Mouse (Mus musculus): ENCODE data around the gene Apoa1.

The Apoa1 gene

GRCm38 (mm10) chr9:46215338-46216322 lies 12.8 kb upstream of the Apoa1 start:
- in situ Hi-C loops (cut with MboI, MseI): no loop called here

- in situ Hi-C loops (cut with MboI, MseI): no loop called here
Measured at GRCm38 (mm10) chr9:46216744-46217470, 11.5 kb upstream of the Apoa1 start.

DNA sequence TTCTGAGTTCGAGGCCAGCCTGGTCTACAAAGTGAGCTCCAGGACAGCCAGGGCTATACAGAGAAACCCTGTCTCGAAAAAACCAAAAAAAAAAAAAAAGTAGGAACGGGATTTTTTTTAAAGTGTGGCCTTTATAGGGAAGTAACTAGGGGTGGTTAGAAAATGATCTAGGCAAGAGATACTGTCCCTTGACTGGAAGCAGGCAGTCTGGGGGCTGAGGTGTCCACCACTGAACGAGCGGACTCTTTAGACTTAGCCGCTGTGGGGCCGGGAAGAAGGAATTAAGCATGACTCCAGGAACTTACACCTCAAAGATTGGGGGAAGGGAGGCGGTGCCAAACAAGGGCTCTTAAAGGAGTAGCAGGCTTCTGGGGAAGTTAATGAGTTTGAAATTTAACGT lies 10.2 kb upstream of the Apoa1 start:
- in situ Hi-C loops (cut with MboI, MseI): no loop called here

DNA sequence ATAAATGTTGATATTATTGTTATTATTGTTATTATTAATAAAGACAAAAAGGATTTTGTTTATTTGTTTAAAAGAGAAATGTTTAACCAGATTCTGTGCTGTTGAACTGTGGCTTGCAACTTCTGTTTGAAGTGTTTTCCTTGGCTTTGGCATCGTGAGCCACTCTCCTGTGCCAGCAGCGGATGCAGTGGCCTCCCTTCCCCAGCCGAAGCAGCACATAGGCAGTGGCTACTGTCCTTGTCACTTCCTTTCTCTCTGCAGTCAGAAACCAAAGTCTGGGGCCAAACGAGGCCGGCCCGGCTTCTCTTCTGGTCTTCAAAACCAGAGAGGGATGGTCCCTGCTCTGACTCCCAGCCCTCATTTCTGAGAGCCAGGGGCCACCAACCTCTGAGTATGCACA lies 5.3 kb upstream of the Apoa1 start:
- in situ Hi-C loops (cut with MboI, MseI): no loop called here

DNA sequence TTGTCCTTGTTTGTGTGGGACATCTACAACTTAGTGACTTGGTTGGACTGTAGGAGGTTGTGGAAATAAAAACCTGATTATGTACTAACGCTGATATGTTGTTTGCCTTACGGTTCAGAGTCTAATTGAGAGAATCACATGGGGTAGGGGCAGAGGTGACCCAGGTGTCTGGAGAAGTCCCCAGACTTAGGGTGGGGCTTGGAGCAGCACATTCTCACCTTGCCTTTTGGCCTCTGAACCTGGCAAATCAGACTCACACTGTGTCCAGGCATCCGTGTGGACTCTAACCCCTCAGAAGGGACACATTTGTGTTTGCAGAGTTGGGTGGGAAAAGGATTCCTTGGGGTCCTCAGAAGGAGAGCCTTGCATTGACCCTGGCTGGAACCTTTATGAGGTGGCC lies 4.3 kb upstream of the Apoa1 start:
- in situ Hi-C loops (cut with MboI, MseI): no loop called here

- in situ Hi-C loops (cut with MboI, MseI): loop anchor here in 1 of 2 experiments (5.0 kb wide), 1 partner anchor 1083 kb away; no protein-coding TSS in a partner anchor
Measured at GRCm38 (mm10) chr9:46224945-46225660, 3.3 kb upstream of the Apoa1 start.

DNA sequence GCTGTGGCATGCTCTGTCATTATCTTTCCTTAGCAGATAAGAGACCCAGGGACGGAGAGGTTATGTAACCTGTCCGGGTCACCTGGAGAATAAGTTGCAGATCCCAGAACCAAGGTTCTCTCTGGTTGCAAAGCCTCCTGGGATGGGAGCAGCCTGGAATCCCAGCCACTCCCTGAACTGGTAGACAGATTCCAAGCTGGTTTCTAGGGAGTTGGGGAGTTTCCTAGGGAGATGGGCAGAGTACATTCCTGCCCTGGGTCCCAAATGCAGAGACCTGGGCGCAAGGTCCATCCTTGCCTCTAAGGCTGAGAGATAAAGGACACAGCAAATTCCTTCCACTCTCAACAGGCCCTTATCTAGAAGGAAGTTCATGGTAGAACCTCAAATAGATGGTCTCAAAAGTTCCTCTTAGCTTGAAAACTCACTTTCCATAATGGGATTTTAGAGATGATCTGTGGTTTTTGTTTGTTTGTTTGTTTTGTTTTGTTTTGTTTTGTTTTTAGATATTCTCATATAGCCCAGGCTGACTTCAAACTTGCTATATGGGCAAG lies 1.2 kb upstream of the Apoa1 start:
- in situ Hi-C loops (cut with MboI, MseI): loop anchor here in 1 of 2 experiments (5.0 kb wide), 1 partner anchor 1085 kb away; no protein-coding TSS in a partner anchor

DNA sequence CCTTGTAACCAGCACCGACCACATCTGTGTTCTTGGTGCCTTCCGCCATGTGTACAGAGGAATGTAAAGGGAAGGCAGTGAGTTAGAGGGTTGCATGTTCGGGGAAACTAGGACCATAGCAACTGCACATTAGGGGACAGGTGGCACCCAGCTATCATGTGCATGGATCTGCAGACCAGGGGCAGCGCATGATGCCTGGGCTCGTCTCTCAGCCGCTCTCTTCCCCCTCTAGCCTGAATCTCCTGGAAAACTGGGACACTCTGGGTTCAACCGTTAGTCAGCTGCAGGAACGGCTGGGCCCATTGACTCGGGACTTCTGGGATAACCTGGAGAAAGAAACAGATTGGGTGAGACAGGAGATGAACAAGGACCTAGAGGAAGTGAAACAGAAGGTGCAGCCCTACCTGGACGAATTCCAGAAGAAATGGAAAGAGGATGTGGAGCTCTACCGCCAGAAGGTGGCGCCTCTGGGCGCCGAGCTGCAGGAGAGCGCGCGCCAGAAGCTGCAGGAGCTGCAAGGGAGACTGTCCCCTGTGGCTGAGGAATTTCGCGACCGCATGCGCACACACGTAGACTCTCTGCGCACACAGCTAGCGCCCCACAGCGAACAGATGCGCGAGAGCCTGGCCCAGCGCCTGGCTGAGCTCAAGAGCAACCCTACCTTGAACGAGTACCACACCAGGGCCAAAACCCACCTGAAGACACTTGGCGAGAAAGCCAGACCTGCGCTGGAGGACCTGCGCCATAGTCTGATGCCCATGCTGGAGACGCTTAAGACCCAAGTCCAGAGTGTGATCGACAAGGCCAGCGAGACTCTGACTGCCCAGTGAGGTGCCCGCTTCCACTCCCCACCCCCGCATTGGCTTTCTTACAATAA lies 1.4 kb downstream of the Apoa1 start:
- in situ Hi-C loops (cut with MboI, MseI): loop anchor here in 1 of 2 experiments (5.0 kb wide), 1 partner anchor 1088 kb away; no protein-coding TSS in a partner anchor

GRCm38 (mm10) chr9:46230450-46230975 lies 2.1 kb downstream of the Apoa1 start:
- in situ Hi-C loops (cut with MboI, MseI): no loop called here

- in situ Hi-C loops (cut with MboI, MseI): no loop called here
Measured at GRCm38 (mm10) chr9:46235196-46235595, 6.8 kb downstream of the Apoa1 start.

DNA sequence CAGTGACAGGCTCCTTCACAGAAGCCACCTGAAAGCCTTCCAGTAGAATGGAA lies 7.0 kb downstream of the Apoa1 start, which contains the start of gene Apoc3:
TSS of gene Apoc3 (minus strand) at position 41 of the 53 bp plus-strand sequence.
- in situ Hi-C loops (cut with MboI, MseI): no loop called here

- in situ Hi-C loops (cut with MboI, MseI): no loop called here
Measured at GRCm38 (mm10) chr9:46235649-46236048, 7.3 kb downstream of the Apoa1 start.

DNA sequence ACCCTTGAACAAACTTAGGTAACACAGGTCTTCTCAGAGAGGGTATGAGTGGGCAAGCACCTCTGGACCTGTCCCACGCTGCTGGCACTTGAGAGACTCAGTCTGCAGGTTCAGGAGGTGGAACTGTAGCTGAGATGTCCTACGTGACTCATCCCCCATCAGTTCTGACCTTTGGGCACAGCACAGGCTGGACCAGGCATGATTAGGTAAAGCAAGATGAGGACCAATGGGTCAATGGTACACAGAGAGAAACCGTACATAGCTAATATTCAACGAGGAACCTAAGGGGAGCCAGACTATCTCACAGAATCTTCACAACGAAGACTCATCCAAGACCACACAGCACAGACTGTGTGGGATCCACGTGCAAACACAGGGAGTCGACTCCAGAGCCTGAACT lies 10.5 kb downstream of the Apoa1 start:
- in situ Hi-C loops (cut with MboI, MseI): no loop called here

GRCm38 (mm10) chr9:46240526-46241153 lies 12.3 kb downstream of the Apoa1 start, which contains the start of gene Apoa4:
Apoa4 (plus strand) TSS chr9:46240696.
- in situ Hi-C loops (cut with MboI, MseI): no loop called here

DNA sequence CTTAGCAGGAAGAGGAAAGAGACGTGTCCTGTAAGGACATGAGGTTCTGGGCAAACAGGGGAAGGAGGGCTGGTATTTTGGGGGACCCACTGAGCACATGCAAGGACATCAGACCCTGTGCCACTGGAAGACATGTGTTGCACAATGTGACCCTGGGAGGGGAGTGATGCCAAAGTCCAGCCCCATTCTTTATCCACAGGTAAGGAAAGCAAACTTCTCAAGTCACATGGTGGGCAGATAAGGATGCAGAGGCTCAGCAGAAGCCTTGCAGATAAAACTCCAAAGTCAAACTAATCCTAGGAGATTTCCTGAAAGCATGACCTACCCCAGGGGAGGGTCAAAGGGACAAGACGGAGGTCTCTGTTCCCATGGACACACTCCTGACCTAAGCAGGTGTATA lies 13.4 kb downstream of the Apoa1 start:
- in situ Hi-C loops (cut with MboI, MseI): no loop called here

- in situ Hi-C loops (cut with MboI, MseI): no loop called here
Measured at GRCm38 (mm10) chr9:46243122-46243521, 14.7 kb downstream of the Apoa1 start.

DNA sequence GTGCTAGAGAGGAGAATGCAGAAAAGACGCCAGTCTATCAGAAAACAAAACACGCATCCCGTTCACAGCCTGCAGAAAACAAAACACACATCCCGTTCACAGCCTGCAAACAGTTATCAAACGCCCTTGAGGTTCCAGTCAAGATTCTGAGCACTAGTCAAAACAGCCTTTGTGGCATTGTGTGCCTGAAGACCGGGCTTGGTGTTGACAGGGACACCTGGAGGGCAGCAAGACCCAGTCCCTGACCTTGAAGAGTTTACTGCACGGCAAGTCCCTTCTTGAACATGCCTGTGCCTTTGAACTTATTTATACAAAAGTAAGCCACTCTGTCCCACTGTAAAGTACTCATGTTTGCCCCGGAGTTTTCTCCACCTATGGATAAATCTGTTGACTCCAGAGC lies 15.2 kb downstream of the Apoa1 start:
- in situ Hi-C loops (cut with MboI, MseI): no loop called here

GRCm38 (mm10) chr9:46246752-46247324 lies 18.5 kb downstream of the Apoa1 start:
- in situ Hi-C loops (cut with MboI, MseI): no loop called here

- in situ Hi-C loops (cut with MboI, MseI): no loop called here
Measured at GRCm38 (mm10) chr9:46256177-46256576, 27.8 kb downstream of the Apoa1 start.
